Comparison of ENCODE assay signal across 31 mouse cellular contexts in the genomic region with DNA sequence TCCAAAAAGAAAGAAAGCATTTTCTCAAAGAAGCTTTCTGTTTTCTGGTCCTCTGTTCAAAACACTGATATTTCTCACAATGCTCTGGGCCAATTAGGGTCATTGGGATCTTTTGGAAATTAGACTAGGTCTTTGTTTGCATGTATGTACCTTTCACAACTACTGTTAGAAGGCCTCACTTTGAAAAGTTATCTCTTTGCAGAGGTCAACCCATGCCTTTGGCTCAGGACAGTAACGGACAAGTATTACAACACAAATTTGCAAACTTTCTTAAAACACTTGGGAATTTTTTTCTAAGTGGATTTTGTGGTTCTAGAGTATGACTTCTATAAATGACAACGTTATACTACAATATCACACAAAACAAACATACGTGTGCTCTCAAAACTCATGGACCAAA.
"Had no signal": no experiment of that assay in that cellular context is flagged by ENCODE, and none has a peak within 500 bp of the region (broad histone marks: within the 10 kb centered on the region; RNA-seq: fewer than 3 reads in every experiment).

No protein-coding gene starts in this region.

- H3K36me3 ChIP-seq: heart, embryonic 10.5 days; heart, embryonic 12.5 days; heart, embryonic 13.5 days; heart, embryonic 15.5 days; hindbrain, embryonic 10.5 days; hindbrain, embryonic 12.5 days; hindbrain, embryonic 13.5 days; hindbrain, embryonic 15.5 days; intestine, embryonic 15.5 days; kidney, embryonic 15.5 days had no signal

- H3K27me3 ChIP-seq: heart, embryonic 12.5 days; heart, embryonic 13.5 days; heart, embryonic 15.5 days; hindbrain, embryonic 12.5 days; hindbrain, embryonic 13.5 days; hindbrain, embryonic 15.5 days; intestine, embryonic 15.5 days; kidney, embryonic 15.5 days had no signal

- DNase-seq: heart, postnatal 10 days; heart, postnatal 14 days; heart, postnatal 36 days; heart, postnatal 4 days; kidney, adult 11 months; kidney, adult 18-20 months; kidney, adult 2 months; kidney, adult 8-10 months; kidney, adult 9 months; kidney, postnatal 10 days; kidney, postnatal 14 days; kidney, postnatal 36 days; kidney, postnatal 4 days; layer of hippocampus, adult 9-11 months; layer of hippocampus, postnatal 36 days had no signal

- H3K9me3 ChIP-seq: heart, embryonic 10.5 days; heart, embryonic 12.5 days; heart, embryonic 13.5 days; heart, embryonic 15.5 days; hindbrain, embryonic 10.5 days; hindbrain, embryonic 12.5 days; hindbrain, embryonic 13.5 days; hindbrain, embryonic 15.5 days; intestine, embryonic 15.5 days; kidney, embryonic 15.5 days had no signal

- H3K4me2 ChIP-seq: heart, embryonic 11.5 days; heart, embryonic 12.5 days; heart, embryonic 13.5 days; heart, embryonic 15.5 days; hindbrain, embryonic 12.5 days; hindbrain, embryonic 13.5 days; hindbrain, embryonic 14.5 days; hindbrain, embryonic 15.5 days; intestine, embryonic 15.5 days; kidney, embryonic 15.5 days had no signal

- H3K4me3 ChIP-seq: heart, embryonic 10.5 days; heart, embryonic 12.5 days; heart, embryonic 13.5 days; heart, embryonic 15.5 days; hindbrain, embryonic 10.5 days; hindbrain, embryonic 12.5 days; hindbrain, embryonic 13.5 days; hindbrain, embryonic 15.5 days; intestine, embryonic 15.5 days; kidney, embryonic 15.5 days; layer of hippocampus, adult 2 months had no signal

- ATAC-seq: hindbrain, embryonic 16.5 days; hindbrain, postnatal 0 days; inflammation-experienced regulatory T-cells, adult 6 months had no signal

- H3K9ac ChIP-seq: heart, embryonic 12.5 days; heart, embryonic 13.5 days; heart, embryonic 15.5 days; hindbrain, embryonic 12.5 days; hindbrain, embryonic 13.5 days; hindbrain, embryonic 14.5 days; hindbrain, embryonic 15.5 days; intestine, embryonic 15.5 days; kidney, embryonic 15.5 days had no signal

- H3K27ac ChIP-seq: heart, embryonic 10.5 days; heart, embryonic 13.5 days; heart, embryonic 15.5 days; hindbrain, embryonic 10.5 days; hindbrain, embryonic 12.5 days; hindbrain, embryonic 13.5 days; hindbrain, embryonic 14.5 days; hindbrain, embryonic 15.5 days; hindbrain, postnatal 0 days; intestine, embryonic 15.5 days; layer of hippocampus, adult 2 months had no signal
